Mouse (Mus musculus) kidney, embryonic 14.5 days (tissue): ENCODE measurements around the gene Spata13. TPM values are rescaled to one million over a fixed set of nuclear protein-coding genes. Genes with fewer than 3 reads are reported as not detected.
A peak's percentile ranks its signal among the peaks of the same experiment; 100 is the strongest.

ENCODE experiments used
- ATAC-seq: fragments of 200-750 bp; cut with Nextera tagmentation; 2 replicates; pipeline ENCODE4 v1.8.0; 2017; ENCODE audit warnings: moderate number of reproducible peaks, mild to moderate bottlenecking, moderate TSS enrichment, moderate library complexity; ENCODE audit not compliant: low FRiP score, low TSS enrichment
- H3K27ac ChIP-seq: fragments of 300-500 bp; sonication (generic); 2 replicates; pipeline ENCODE4 v1.5.1; 2014; ENCODE audit warnings: low read depth, mild to moderate bottlenecking, low read length, moderate library complexity, mixed read lengths
- H3K27me3 ChIP-seq: fragments of 300-500 bp; sonication (generic); 2 replicates; pipeline ENCODE4 v1.6.1; 2014; ENCODE audit warnings: mild to moderate bottlenecking, low read length; ENCODE audit not compliant: control insufficient read depth, insufficient read depth
- H3K36me3 ChIP-seq: fragments of 300-500 bp; sonication (generic); 2 replicates; pipeline ENCODE4 v1.6.1; 2014; ENCODE audit warnings: low read length, mixed read lengths; ENCODE audit not compliant: control insufficient read depth, insufficient read depth
- H3K4me1 ChIP-seq: fragments of 300-500 bp; sonication (generic); 2 replicates; pipeline ENCODE4 v1.6.1; 2014; ENCODE audit warnings: low read length, mixed read lengths; ENCODE audit not compliant: control insufficient read depth, insufficient read depth
- H3K4me2 ChIP-seq: fragments of 300-500 bp; sonication (generic); replicated peaks from 2 replicates; pipeline ENCODE4 v1.6.1; 2014; ENCODE audit warnings: low read depth, mild to moderate bottlenecking, low read length
- H3K4me3 ChIP-seq: fragments of 300-500 bp; sonication (generic); 2 replicates; pipeline ENCODE4 v1.5.1; 2014; ENCODE audit warnings: mild to moderate bottlenecking, low read length
- H3K9ac ChIP-seq: fragments of 300-500 bp; sonication (generic); 2 replicates; pipeline ENCODE4 v1.6.1; 2014; ENCODE audit warnings: low read depth, mild to moderate bottlenecking, low read length, moderate library complexity
- H3K9me3 ChIP-seq: fragments of 300-500 bp; sonication (generic); 2 replicates; pipeline ENCODE4 v1.6.1; 2016; ENCODE audit warnings: low read length; ENCODE audit not compliant: control insufficient read depth
- WGBS: fragments of 180-500 bp; shearing (Covaris S2); extraction: QIAGEN DNeasy Blood & Tissue Kit; methylation state at CpG from one replicate; pipeline ENCODE4 v1.1.7; 2014; 5-methylcytosine and 5-hydroxymethylcytosine counted together
- polyA plus RNA-seq: library from polyadenylated mRNA; unstranded; fragments of >200 nt; fragmentation: Nextera tagmentation; extraction: Ambion mirVana; gene quantifications from 2 replicates; pipeline ENCODE4 v1.2.1, GENCODE M21; 2014

The Spata13 gene
- polyA plus RNA-seq, 1 experiment from 2014 or later: 65.7 TPM

- Histone ChIP-seq H3K27ac (no peak overlapping the region; the same call in 1 of the 2 replicates), H3K4me2 (no peak overlapping the region), H3K9me3 (no peaks in the 10 kb centered on the region), H3K27me3 (no peaks in the 10 kb centered on the region), H3K4me3 (no peak overlapping the region), H3K9ac (no peak overlapping the region), H3K4me1 (peaks cover 39% of the 10 kb centered on the region), H3K36me3 (0 out of 2 replicates have a peak, but pooled peaks cover 2% of the 10 kb centered on the region)
- 57% methylated on average over 10 of the region's 10 CpGs for WGBS
- no peak for ATAC-seq
These were observed 104.7 kb downstream of the Spata13 start for GRCm38 (mm10) chr14:60738434-60738938.

- H3K27me3 ChIP-seq: no peaks in the 10 kb centered on the region
- no peaks in the 10 kb centered on the region for H3K9me3 ChIP-seq
- ATAC-seq: no peak
- peaks cover 36% of the 10 kb centered on the region for H3K4me1 ChIP-seq
- 0 out of 2 replicates have a peak, but pooled peaks cover 2% of the 10 kb centered on the region for H3K36me3 ChIP-seq
- H3K4me3 ChIP-seq: no peak overlapping the region
- WGBS: 20% methylated on average over 7 of the region's 9 CpGs
- H3K9ac ChIP-seq: no peak overlapping the region
- no peak overlapping the region for H3K4me2 ChIP-seq
- H3K27ac ChIP-seq: no peak overlapping the region
These were observed 105.4 kb downstream of the Spata13 start for GRCm38 (mm10) chr14:60739155-60739554.

GRCm38 (mm10) chr14:60739616-60740015 is 105.8 kb downstream of the Spata13 start:
- Histone ChIP-seq H3K27ac (0 out of 2 replicates have a peak overlapping the region, but pooled peaks have one; percentile 38), H3K9ac (no peak overlapping the region), H3K4me3 (no peak overlapping the region), H3K4me1 (peaks cover 36% of the 10 kb centered on the region), H3K27me3 (no peaks in the 10 kb centered on the region), H3K9me3 (no peaks in the 10 kb centered on the region), H3K4me2 (no peak overlapping the region), H3K36me3 (0 out of 2 replicates have a peak, but pooled peaks cover 2% of the 10 kb centered on the region)
- 77% methylated on average over 12 of the region's 12 CpGs for WGBS
- no peak for ATAC-seq

GRCm38 (mm10) chr14:60740507-60740906 is 106.7 kb downstream of the Spata13 start:
- Histone ChIP-seq H3K4me1 (peaks cover 36% of the 10 kb centered on the region), H3K9ac (no peak overlapping the region), H3K4me3 (no peak overlapping the region), H3K36me3 (peaks cover 4% of the 10 kb centered on the region; the same call in 1 of the 2 replicates), H3K27me3 (no peaks in the 10 kb centered on the region), H3K27ac (0 out of 2 replicates have a peak overlapping the region, but pooled peaks have one; percentile 48), H3K4me2 (no peak overlapping the region), H3K9me3 (no peaks in the 10 kb centered on the region)
- WGBS: 78% methylated on average over 5 of the region's 5 CpGs
- ATAC-seq: no peak

- ATAC-seq: no peak
These were observed 107.2 kb downstream of the Spata13 start for GRCm38 (mm10) chr14:60741033-60741432.

GRCm38 (mm10) chr14:60741490-60741981 is 107.7 kb downstream of the Spata13 start:
- peak overlapping the region; percentile 48; the same call in 1 of the 2 replicates for H3K27ac ChIP-seq
- peaks cover 30% of the 10 kb centered on the region for H3K4me1 ChIP-seq
- no peak overlapping the region for H3K4me2 ChIP-seq
- no peaks in the 10 kb centered on the region for H3K9me3 ChIP-seq
- no peak overlapping the region for H3K9ac ChIP-seq
- H3K27me3 ChIP-seq: no peaks in the 10 kb centered on the region
- H3K4me3 ChIP-seq: no peak overlapping the region
- no peak for ATAC-seq
- peaks cover 14% of the 10 kb centered on the region; the same call in 1 of the 2 replicates for H3K36me3 ChIP-seq
- WGBS: 45% methylated on average over 6 of the region's 6 CpGs

More at GRCm38 (mm10) chr14:60741033-60741432, 107.2 kb downstream of the Spata13 start:
- Histone ChIP-seq H3K27ac (peak overlapping the region; percentile 48; the same call in 1 of the 2 replicates), H3K4me2 (no peak overlapping the region), H3K4me3 (no peak overlapping the region), H3K9ac (no peak overlapping the region), H3K4me1 (peaks cover 35% of the 10 kb centered on the region), H3K9me3 (no peaks in the 10 kb centered on the region), H3K36me3 (peaks cover 9% of the 10 kb centered on the region; the same call in 1 of the 2 replicates), H3K27me3 (no peaks in the 10 kb centered on the region)
- 58% methylated on average over 8 of the region's 8 CpGs for WGBS

- ATAC-seq: no peak
- no peaks in the 10 kb centered on the region for H3K9me3 ChIP-seq
- H3K4me3 ChIP-seq: no peak overlapping the region
- H3K4me1 ChIP-seq: peaks cover 14% of the 10 kb centered on the region
- peaks cover 22% of the 10 kb centered on the region for H3K36me3 ChIP-seq
- no peak overlapping the region for H3K9ac ChIP-seq
- no peaks in the 10 kb centered on the region for H3K27me3 ChIP-seq
- no peak overlapping the region for H3K4me2 ChIP-seq
- WGBS: 82% methylated on average over 9 of the region's 9 CpGs
- no peak overlapping the region for H3K27ac ChIP-seq
These were observed 109.9 kb downstream of the Spata13 start for GRCm38 (mm10) chr14:60743681-60744080.

- no peak overlapping the region for H3K4me2 ChIP-seq
- H3K27me3 ChIP-seq: no peaks in the 10 kb centered on the region
- H3K4me1 ChIP-seq: peaks cover 11% of the 10 kb centered on the region
- 67% methylated on average over 6 of the region's 6 CpGs for WGBS
- no peaks in the 10 kb centered on the region for H3K9me3 ChIP-seq
- ATAC-seq: no peak
- peaks cover 25% of the 10 kb centered on the region for H3K36me3 ChIP-seq
- no peak overlapping the region for H3K4me3 ChIP-seq
- H3K27ac ChIP-seq: no peak overlapping the region
- no peak overlapping the region for H3K9ac ChIP-seq
These were observed 111.4 kb downstream of the Spata13 start for GRCm38 (mm10) chr14:60745201-60745600.

GRCm38 (mm10) chr14:60746141-60746540 is 112.3 kb downstream of the Spata13 start:
- 97% methylated on average over 10 of the region's 10 CpGs for WGBS
- Histone ChIP-seq H3K4me1 (peaks cover 5% of the 10 kb centered on the region; the same call in 1 of the 2 replicates), H3K27ac (no peak overlapping the region), H3K9ac (no peak overlapping the region), H3K4me3 (no peak overlapping the region), H3K4me2 (no peak overlapping the region), H3K27me3 (no peaks in the 10 kb centered on the region), H3K36me3 (peaks cover 34% of the 10 kb centered on the region), H3K9me3 (no peaks in the 10 kb centered on the region)
- ATAC-seq: no peak
